Mouse (Mus musculus) erythroblast, embryonic 14.5 days (primary cell): Measurements from ENCODE around the gene Zc3h7b.

ENCODE experiments used
- GATA1 ChIP-seq: IDR thresholded peaks from 2 replicates; pipeline ENCODE4 v1.6.1; 2012; ENCODE audit warnings: low read length, inconsistent platforms, mixed read lengths
- TAL1 ChIP-seq: IDR thresholded peaks from 3 replicates; pipeline ENCODE4 v1.6.1; 2012; ENCODE audit warnings: low read length, inconsistent platforms, mixed read lengths

- TF ChIP-seq GATA1 (no peak), TAL1 (no peak)
Measured at GRCm38 (mm10) chr15:81845033-81845625, 100.3 kb downstream of the Zc3h7b start.
